Mouse (Mus musculus) frontal cortex, adult (tissue): ENCODE results near the gene Gdap1l1.
A peak's percentile ranks its signal among the peaks of the same experiment; 100 is the strongest.
"Not testable (repeated sequence)": the region's sequence is repeated elsewhere in the genome, so short reads cannot be mapped to it uniquely, and the experiment has no call there.

Experiments used
- ATAC-seq: cut with Nextera tagmentation; 2 replicates; pipeline ENCODE4 v1.9.2; 2017; ENCODE audit warnings: mild to moderate bottlenecking, moderate library complexity, mixed read lengths; ENCODE audit not compliant: low TSS enrichment

Gene Gdap1l1

DNA sequence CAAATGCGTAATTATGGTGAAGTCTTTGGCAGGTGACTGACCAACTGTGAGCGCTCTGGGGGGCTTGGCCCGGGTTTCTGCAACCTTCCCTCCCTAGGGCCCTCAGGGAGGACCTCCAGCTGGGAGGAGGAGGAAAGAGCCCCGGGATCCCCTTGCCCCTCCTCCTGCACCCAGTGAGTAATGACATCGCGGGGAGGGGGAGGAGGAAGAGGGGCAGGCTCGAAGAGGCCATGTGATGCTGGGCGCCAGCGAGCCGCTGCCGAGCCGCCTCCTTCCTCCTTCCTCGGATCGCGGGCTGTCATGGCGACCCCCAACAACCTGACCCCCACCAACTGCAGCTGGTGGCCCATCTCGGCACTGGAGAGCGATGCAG, at the start of gene Gdap1l1:
TSS of gene Gdap1l1 (plus strand) at position 231 of the 373 bp plus-strand sequence.
- peak; percentile 86 for ATAC-seq

DNA sequence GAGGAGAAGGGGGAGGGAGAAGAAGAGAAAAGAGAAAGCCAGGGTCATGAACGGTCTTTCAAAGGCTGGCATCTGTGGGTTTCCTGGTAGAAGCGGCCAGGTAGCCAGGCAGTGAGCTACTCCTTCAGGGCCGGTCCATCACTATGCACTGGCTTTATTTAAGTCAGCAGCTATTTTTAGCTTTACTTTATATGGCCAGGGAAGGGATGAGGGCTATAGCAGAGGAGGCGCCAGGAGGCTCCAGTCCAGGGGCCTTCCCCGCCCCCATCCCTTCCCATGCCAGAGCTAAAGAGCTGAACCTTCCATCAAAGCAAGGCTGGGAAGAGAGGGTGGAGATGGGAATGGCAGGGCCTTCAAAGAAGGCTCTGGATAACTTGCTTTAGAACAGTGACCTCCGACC, 45.8 kb upstream of the Gdap1l1 start:
- ATAC-seq: no peak

DNA sequence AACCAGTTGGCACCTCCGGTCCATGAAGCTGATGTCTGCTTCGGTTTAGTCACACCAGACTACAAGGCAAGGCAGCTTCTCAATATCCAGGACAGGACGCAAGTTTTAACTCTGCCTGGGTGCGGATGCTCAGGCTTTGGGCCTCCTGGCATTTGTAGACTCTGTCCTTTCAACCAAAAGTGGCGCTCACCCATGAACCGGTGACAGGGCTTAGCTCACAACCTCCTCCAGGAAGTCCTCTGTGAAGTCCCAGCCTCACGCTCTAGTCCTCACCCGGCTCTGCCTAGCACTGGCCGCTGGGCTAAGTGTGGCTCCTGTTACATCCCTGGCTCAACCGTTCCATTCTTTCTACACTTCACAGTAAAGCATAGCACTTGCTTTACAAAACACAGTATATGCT, 45.0 kb upstream of the Gdap1l1 start:
- ATAC-seq: no peak

DNA sequence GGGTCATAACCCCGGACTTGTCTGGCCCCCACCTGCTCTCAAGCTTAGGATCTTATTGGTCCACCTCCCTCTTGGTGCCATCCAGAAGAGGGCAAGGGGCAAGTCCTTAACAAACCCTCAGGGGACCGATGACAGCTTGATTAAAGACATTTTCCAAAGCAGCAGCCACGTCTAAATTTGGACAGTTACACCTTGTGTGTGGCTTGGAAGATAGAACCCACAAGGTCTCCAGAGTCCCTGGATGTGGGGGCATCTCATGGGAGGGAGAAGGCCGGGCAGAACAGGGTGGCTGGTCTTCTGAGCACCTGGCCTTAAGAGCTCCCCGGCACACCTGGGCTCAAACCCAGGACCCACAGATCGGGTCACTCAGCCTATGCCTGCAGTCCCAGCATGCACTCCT, 44.3 kb upstream of the Gdap1l1 start:
- ATAC-seq: no peak

DNA sequence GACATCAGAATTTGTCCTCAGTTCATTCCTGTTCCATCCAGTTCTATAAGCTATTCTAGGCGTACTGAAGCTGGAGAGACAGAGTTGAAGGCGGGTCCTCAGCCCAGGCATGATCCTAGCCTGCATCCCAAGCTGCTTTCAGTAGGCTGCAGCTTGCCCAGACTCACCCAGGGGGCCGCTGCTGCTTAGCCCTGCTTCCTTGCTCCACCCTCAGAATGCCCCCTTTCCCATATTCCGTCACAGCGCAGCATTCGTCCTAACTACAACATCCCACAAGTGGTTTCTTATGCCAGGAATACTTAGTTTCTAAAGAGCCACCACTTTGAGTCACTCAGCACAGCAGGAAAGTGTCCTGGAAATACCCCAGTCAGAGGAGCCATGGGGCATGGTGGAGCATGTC, 43.3 kb upstream of the Gdap1l1 start:
- ATAC-seq: no peak

DNA sequence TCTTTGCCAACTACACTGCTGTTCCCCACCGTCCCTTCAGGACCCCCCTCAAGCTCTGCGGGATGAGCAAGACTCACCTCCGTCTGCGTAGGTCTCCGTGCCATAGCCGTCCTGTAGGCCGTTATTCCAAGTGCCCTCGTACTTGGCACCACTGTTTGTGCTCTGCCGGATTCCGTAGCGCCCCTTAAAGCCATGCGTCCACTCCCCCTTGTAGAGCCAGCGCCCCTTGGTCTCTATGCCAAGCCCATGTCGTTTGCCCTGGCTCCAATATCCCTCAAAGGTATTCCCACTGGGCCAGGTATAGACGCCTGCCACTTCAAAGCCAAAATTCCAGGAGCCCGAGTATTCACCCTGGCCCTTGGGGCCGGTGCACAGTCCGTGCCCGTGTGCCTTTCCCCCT, 41.2 kb upstream of the Gdap1l1 start:
- ATAC-seq: no peak

DNA sequence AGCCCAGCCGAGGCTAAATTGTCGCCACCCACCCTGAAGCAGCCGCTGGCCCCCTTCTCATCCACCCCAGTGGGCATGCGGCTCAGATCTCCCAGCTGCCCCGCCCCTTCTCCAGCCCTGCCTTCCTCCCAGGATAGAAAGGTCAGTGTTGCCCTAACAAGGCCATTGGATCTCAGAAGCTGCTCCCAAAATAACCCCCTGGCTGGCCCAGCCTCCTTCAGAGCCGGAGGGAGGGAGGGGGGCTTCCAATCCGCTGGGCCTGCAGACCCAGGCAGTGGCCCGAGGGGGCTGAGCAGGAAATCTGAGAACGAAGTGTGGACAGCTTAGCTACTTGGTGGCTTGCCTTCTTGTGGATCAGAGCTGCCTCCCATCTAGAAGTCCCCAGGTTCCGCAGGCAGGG, 40.4 kb upstream of the Gdap1l1 start, which contains the start of gene Jph2:
TSS of gene Jph2 (minus strand) at position 89 of the 400 bp plus-strand sequence.
- ATAC-seq: no peak

DNA sequence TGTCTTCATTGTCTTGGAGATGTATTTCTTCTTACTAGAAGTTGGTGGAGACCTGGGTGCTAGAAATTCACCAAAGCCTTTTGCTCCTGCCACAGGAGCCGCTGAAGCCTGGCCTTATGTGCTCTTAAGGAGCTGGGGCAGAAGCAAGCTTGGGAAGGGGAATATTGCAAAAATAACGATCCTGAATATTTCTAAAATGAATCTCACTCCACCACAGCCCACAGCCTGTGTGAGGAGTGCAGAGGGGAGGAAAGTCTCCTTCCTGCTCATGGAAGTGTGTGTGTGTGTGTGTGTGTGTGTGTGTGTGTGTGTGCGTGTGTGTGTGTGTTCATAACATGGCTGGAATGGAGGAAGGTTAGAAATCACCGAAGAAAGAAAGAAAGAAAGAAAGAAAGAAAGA, 39.5 kb upstream of the Gdap1l1 start:
- ATAC-seq: no peak

DNA sequence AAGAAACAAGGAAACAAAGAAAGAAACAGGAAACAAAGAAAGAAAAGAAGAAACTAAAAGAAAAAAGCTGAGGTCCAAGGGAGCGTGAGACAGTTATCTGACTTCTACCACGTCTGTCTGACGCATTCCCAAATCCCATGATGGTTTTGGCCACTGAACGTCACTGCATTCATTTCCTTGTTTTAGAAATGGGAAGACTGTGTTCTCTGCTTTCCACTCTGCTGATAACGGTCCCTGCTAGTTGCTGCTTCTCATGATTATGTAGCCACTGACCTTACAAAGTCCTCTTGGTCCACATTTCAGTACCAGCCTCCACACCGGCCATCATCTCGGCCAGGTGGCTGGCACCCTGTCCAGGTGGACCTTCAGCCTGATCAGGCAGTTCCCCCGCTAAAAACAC, 39.1 kb upstream of the Gdap1l1 start:
- ATAC-seq: no peak

DNA sequence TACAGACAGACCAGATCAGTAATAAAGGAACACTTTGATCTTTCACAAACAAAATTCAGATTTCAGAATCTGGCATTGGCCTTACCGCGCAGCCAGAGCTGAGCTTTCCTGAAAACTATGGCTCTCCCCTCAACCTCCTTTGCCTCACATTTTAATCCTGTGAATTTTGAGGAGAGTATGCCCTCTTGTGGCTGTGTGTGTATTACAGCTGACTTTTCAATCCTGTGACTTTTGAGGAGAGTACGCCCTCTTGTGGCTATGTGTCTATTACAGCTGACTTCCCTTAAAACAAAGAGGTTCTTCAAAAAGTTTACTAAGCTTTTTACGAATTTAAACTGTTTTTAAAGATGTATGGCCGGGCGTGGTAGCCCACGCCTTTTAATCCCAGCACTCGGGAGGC, 37.1 kb upstream of the Gdap1l1 start:
- ATAC-seq: peak; percentile 67

DNA sequence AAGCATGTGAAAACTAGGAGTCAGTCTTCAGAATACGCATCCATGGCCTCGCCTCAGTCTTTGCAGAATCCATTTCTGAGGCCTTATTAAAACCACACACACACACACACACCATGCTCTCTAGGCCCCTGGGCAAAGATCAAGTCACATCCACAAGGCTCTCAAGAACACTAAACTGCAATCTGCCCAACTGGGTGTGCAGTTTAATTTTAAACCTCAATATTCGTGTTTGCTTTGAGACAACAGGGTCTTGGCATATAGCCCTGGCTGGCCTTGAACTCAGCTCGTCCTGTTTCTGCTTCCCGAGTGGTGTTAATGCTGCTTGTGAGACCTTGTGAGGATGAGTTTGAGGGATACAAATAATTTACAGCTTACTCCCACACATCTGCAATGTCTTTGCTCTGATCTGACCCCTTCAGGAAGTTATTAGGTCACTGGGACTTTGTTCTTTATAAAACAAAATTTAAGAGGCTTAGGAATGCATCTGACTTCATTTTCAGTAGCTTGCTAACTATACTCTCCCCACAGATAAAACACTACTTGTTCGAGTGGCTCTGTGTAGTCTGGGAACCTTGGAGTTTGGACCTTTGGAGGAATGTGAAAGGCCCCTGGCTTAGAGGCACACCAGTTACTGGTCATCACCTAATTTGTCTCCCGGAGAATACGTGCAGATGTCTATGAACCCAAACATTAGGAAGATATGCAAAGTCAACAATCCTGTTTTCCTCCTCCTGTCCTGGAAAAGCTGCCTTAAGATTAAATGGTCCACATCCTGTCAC, 34.0 kb upstream of the Gdap1l1 start:
- no peak for ATAC-seq

DNA sequence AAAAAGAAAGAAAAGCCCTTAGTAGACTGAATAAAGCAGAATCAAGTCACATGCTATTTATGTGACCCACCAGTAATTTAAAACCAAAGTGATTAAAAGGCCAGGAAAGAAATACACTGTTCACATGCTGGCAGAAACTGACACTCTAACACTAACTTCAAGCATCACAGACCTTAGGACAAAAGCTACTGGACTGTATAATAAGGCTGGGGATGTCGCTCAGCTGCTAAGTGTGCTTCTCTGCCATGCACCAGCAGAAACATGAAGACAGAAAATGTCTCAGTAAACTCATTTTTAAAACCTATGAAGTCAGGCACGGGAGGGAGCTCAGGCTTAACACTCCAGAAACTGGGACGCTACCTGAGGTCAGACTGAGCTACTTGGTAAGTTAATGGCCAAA, 28.1 kb upstream of the Gdap1l1 start:
- no peak for ATAC-seq

DNA sequence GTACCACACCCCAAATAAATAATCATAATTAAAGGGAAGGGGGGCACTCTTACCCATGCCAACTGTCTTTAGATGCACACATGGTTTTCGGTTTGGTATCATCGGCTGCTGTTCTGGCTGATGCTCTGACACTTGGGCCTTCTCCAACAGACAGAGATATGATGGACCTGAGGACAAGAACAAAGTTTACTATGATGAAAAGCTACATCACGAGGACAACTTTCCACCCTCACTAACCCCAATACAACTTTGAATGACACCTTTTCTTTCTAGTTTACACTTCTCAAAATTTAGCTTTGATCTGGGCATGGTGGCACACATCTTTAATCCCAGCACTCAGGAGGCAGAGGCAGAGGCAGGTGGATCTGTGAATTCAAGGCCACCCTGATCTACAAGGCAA, 26.9 kb upstream of the Gdap1l1 start:
- ATAC-seq: not testable (repeated sequence)

DNA sequence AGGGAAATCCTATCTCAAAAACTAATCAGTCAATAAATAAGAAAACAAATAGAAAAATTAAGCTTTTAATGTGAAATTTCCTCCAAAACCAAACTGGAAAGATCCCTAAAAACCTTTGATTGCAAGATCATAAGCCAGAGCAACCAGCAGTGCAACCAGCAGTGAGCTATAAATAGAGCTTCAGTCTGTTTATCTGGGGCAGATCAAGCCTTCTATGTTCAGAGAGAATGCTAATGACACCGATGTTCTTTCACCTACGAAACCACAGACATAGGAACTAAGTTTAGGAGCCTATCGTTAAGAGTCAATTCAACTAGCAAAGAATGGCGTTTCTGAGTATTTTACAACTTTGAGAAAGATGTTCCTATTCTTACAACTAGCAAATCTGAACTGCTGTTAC, 26.4 kb upstream of the Gdap1l1 start:
- no peak; the same call in 1 of the 2 replicates for ATAC-seq

DNA sequence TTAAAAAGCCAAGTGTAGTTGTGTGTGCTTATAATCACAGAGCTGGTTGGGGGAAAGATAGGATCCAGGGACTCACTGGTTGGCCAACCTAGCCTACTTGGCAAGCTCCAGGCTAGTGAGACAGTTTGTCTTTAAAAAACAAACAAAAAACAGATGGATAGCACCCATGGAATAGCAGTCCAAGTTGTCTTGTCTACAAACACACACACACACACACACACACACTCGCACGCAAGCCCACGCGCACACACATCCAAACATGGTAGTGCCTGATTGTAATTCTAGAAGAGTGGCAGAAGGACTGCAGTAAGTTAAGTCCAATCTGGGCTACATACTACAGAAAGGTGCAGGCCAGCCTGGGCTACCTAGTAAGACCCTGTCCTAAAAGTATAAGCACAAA, 25.9 kb upstream of the Gdap1l1 start:
- no peak for ATAC-seq

DNA sequence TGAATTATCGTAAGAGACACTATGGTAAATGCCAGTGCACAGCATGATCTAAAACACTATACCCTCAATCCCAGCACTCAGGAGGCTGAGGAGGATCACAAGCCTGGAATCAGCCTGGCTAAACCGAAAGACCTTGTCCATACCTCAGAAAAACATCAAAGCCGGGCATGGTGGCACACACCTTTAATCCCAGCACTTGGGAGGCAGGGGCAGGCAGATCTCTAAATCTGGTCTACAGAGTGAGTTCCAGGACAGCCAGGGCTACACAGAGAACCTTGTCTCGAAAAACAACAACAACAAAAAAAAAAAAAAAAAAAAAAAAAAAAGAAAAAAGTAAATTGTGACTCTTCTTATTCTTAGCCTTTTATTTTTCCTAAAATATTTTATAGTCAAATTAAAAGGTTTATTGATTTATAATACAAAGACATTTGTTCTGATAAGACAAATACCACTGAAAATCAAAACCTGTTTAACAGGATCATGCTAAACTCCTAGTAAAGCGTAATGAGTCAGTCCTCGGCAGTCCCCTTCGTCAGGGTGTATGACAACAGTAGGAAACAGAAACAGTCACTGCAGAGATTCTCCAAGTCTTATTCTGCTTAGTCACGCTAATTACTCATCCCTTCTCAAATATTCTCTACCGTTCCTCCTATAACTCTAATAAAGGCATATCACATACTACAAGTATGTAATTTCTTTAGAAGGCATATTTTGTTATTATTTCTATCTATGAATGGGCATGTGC, 25.3 kb upstream of the Gdap1l1 start:
- ATAC-seq: no peak

DNA sequence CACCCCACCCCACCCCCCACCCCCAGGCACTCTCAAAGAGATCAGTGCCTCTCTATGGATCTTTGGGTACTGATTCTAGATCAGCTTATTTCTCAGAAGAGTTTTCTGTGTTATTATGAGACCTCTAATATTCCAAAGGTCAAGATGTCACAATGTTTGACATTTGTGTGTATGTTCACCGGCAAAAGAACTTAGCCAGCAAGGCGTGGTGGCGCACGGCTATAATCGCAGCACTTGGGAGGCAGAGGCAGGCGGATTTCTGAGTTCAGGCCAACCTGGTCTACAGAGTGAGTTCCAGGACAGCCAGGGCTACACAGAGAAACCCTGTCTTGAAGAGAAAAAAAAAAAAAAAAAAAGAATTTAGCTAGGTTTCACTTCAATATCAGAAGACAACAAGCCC, 21.2 kb upstream of the Gdap1l1 start:
- ATAC-seq: no peak

DNA sequence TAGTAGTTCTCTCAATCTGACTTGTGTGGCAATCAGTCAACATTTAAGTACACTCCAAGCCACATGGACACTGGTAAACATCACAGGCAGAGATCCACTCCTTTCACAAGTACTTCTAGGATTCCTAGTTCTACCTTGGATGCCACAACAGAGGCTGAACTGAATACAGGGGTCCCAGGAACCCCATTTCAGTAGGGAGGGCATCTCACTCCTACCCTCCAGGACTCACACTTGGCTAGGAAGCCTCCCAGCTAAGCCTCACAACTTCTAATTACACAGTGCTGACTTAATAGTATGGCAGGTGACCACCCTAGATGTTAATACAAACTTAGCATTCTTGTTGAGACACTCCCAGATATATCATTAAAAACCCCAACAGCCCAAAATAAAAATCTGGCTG, 20.4 kb upstream of the Gdap1l1 start:
- no peak for ATAC-seq

DNA sequence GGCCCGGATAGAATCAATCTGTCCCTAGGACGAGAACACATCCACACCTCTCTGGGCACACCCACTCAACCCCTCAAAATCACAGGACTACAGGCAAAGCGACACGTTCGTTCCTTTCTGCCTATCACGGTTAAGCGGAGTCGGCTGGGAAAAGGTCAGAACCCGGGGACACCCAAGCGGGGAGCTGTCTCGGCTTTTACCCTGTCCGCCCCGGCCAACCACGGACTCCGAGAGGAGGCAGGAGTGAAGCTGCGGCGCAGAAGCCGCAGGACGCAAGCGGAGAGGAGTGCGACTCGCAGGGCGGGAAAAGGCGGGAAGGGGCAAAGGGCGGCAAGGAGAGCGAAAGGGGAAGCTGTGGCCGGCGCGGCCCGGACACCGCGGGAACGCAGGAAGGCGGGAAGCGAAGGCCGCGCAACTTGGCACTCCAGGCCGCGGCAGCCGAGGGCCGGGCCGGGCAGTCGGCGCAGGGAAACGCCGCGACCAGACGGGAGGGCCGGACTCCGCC, 19.4 kb upstream of the Gdap1l1 start:
- 0 out of 2 replicates have a peak, but pooled peaks have one; percentile 1 for ATAC-seq

DNA sequence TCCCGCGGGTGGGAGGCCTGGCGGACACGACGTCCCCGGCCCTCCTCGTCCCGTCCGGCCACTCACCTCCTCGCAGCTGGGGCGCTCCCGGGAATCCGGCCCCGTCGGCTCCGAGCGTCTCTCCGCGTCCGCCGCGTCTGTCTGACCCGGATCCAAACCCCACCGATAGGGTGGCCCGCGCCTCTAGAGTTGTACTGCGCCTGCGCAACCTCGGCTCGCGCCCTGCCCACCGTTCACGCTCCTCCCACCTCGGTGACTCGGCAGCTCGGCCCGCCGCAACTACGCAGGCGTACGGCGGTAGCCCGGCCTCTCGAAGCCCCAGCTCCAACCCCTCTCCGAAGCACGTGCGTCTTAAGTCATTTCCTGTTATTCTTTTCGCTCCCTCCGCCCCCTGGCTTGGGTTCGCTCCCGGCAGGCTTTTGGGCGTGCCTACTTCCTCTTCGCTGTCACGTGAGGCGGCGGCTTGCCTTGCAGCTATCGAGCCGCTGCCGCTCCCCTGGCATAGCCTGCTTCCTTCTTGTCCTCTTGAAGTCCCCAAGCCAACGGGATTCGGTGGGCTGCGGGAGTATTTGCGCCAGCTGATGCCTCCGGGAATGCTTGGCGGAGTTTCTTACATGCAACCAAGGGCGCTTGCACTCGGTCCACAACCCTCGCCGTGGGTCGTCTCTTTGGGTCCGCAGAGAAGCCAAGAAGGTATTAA, 18.8 kb upstream of the Gdap1l1 start:
- peak; percentile 98 for ATAC-seq

DNA sequence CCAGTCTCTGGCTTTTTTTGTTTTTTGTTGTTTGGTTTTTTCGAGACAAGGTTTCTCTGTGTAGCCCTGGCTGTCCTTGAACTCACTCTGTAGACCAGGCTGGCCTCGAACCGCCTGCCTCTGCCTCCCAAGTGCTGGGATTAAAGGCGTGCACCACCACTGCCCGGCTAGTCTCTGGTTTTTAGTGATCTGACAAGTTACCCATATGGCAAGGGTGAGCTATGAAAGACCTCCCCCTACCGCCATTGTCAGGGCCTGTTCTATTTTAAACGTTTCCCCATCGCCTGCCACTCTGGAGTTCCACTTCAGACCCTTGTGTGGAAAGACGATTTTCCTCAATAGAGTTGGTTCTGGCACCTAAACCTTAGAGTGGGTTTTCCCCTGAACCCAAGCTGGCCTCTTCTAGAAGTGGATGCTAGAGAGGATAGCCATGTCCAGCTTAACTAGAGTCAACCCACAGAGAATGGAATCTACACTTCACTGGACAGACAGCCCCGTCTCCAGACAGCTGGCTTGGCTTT, 17.9 kb upstream of the Gdap1l1 start:
- no peak for ATAC-seq
